ENCODE assay signal across 18 mouse cellular contexts in the genomic region with DNA sequence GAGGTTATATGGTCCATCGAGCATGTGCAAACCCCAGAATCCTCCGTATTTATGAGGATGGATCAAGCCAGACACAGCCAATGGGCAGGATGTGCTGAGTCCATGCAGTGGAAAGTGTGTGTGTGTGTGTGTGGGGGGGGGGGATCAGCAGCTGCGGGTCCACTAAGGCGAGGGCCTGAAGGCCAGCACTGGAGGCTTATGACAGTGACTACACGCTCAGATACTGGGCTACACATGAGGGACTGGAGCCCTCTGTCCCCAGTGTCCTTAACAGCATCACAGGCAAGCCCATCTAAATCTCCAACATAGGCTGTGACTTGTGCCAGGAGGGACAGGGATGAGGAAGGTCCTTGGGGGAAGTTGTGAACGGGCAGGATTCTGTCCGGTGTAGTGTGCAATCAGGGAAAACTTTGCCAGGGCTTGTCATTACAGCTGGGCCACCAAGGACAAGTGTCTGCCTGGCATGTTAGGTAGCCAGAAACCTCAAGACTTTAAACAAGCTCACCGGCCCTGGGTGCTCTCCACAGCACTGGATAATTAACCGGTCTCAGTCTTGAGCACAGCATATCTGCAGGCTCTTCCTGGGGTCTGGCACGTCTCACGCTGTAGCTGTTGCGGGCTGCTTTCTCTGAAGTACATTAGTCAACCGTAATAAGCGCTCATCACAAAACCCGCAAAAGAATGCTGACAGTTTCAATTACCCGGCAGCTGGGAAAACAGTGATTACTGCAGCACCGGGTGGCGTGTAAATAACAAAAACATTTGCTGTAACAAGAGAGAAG.
DNase-seq lines count a peak whose midpoint lies in the region; ATAC-seq lines count a peak whose summit lies in the region.
"Had no signal": no experiment of that assay in that cellular context is flagged by ENCODE, and none has a peak within 500 bp of the region (broad histone marks: within the 10 kb centered on the region; RNA-seq: fewer than 3 reads in every experiment).

No protein-coding gene starts in this region.

- peak; percentile 69 for ATAC-seq in hindbrain, embryonic 13.5 days (ENCODE audit: low FRiP score)
- ATAC-seq in hindbrain, embryonic 11.5 days (ENCODE audit: low FRiP score) = no peak
- ATAC-seq in embryonic facial prominence, embryonic 13.5 days (ENCODE audit: insufficient number of reproducible peaks, insufficient read depth, low FRiP score, low TSS enrichment, low read depth) = peak; percentile 16
- peak; percentile 66 for ATAC-seq in hindbrain, embryonic 16.5 days
- ATAC-seq in neural tube, embryonic 14.5 days (ENCODE audit: low read depth) = peak; percentile 74; the same call in 1 of the 2 replicates

- 0 out of 2 replicates have a peak, but pooled peaks cover 2% of the 10 kb centered on the region for H3K9me3 ChIP-seq in hindbrain, embryonic 13.5 days
- no peaks in the 10 kb centered on the region for H3K9me3 ChIP-seq in hindbrain, embryonic 11.5 days (ENCODE audit: control insufficient read depth, low read length)
- 0 out of 2 replicates have a peak, but pooled peaks cover 2% of the 10 kb centered on the region for H3K9me3 ChIP-seq in embryonic facial prominence, embryonic 13.5 days
- no peaks in the 10 kb centered on the region for H3K9me3 ChIP-seq in hindbrain, embryonic 16.5 days (ENCODE audit: control insufficient read depth, low read length)
- no peaks in the 10 kb centered on the region for H3K9me3 ChIP-seq in neural tube, embryonic 14.5 days (ENCODE audit: control insufficient read depth, low read length)
- H3K9me3 ChIP-seq: embryonic facial prominence, embryonic 15.5 days; limb, embryonic 10.5 days; neural tube, embryonic 12.5 days had no signal

- DNase-seq in hindbrain, embryonic 11.5 days (ENCODE audit: low spot score) = no peak
- DNase-seq in gastrocnemius, postnatal 4 days (ENCODE audit: low spot score in 2 of 2) = no peak
- no peak for DNase-seq in gastrocnemius, postnatal 25 days
- DNase-seq in thymus, postnatal 0 days (ENCODE audit: low spot score) = no peak
- DNase-seq: B cell, adult 2 months; cerebellum, adult 9-11 months; kidney, adult 8-10 months; right cerebral cortex, postnatal 4 days had no signal

- H3K4me1 ChIP-seq in hindbrain, embryonic 13.5 days (replicated peaks) = peaks cover 9% of the 10 kb centered on the region
- no peaks in the 10 kb centered on the region for H3K4me1 ChIP-seq in hindbrain, embryonic 11.5 days (replicated peaks; ENCODE audit: control insufficient read depth, insufficient read depth, low read length)
- H3K4me1 ChIP-seq in embryonic facial prominence, embryonic 13.5 days = no peaks in the 10 kb centered on the region
- peaks cover 5% of the 10 kb centered on the region for H3K4me1 ChIP-seq in hindbrain, embryonic 16.5 days (ENCODE audit: control insufficient read depth, insufficient read depth, low read depth, low read length)
- H3K4me1 ChIP-seq in neural tube, embryonic 14.5 days (ENCODE audit: control insufficient read depth, insufficient read depth, low read length) = no peaks in the 10 kb centered on the region
- H3K4me1 ChIP-seq: embryonic facial prominence, embryonic 15.5 days had no signal

- H3K4me3 ChIP-seq in hindbrain, embryonic 13.5 days = no peak overlapping the region
- H3K4me3 ChIP-seq in hindbrain, embryonic 11.5 days (ENCODE audit: low read depth, low read length) = no peak overlapping the region
- H3K4me3 ChIP-seq in embryonic facial prominence, embryonic 13.5 days = no peak overlapping the region
- H3K4me3 ChIP-seq in hindbrain, embryonic 16.5 days (ENCODE audit: low read length) = no peak overlapping the region
- H3K4me3 ChIP-seq in neural tube, embryonic 14.5 days (ENCODE audit: low read depth, low read length) = no peak overlapping the region
- H3K4me3 ChIP-seq: embryonic facial prominence, embryonic 15.5 days; limb, embryonic 10.5 days; neural tube, embryonic 12.5 days had no signal

- no peak overlapping the region for H3K27ac ChIP-seq in hindbrain, embryonic 13.5 days
- no peak overlapping the region for H3K27ac ChIP-seq in hindbrain, embryonic 11.5 days (ENCODE audit: low read depth, low read length)
- H3K27ac ChIP-seq in embryonic facial prominence, embryonic 13.5 days = no peak overlapping the region
- H3K27ac ChIP-seq in hindbrain, embryonic 16.5 days (ENCODE audit: low read depth, low read length) = no peak overlapping the region
- no peak overlapping the region for H3K27ac ChIP-seq in neural tube, embryonic 14.5 days (ENCODE audit: low read depth, low read length)
- H3K27ac ChIP-seq: embryonic facial prominence, embryonic 15.5 days; limb, embryonic 10.5 days; liver, embryonic 14.5 days; macrophage; neural tube, embryonic 12.5 days had no signal

- peaks cover 59% of the 10 kb centered on the region for H3K36me3 ChIP-seq in hindbrain, embryonic 13.5 days
- H3K36me3 ChIP-seq in hindbrain, embryonic 11.5 days (ENCODE audit: control insufficient read depth, insufficient read depth, low read length) = no peaks in the 10 kb centered on the region
- no peaks in the 10 kb centered on the region for H3K36me3 ChIP-seq in embryonic facial prominence, embryonic 13.5 days
- peaks cover 5% of the 10 kb centered on the region for H3K36me3 ChIP-seq in hindbrain, embryonic 16.5 days (ENCODE audit: control insufficient read depth, insufficient read depth, low read length)
- 0 out of 2 replicates have a peak, but pooled peaks cover 5% of the 10 kb centered on the region for H3K36me3 ChIP-seq in neural tube, embryonic 14.5 days (ENCODE audit: control insufficient read depth, insufficient read depth, low read length)
- H3K36me3 ChIP-seq: embryonic facial prominence, embryonic 15.5 days; G1E; limb, embryonic 10.5 days had no signal

- peaks cover 3% of the 10 kb centered on the region; the same call in 1 of the 2 replicates for H3K27me3 ChIP-seq in hindbrain, embryonic 13.5 days
- no peaks in the 10 kb centered on the region for H3K27me3 ChIP-seq in hindbrain, embryonic 11.5 days (ENCODE audit: control insufficient read depth, insufficient read depth, low read length)
- no peaks in the 10 kb centered on the region for H3K27me3 ChIP-seq in embryonic facial prominence, embryonic 13.5 days
- no peaks in the 10 kb centered on the region for H3K27me3 ChIP-seq in hindbrain, embryonic 16.5 days (replicated peaks; ENCODE audit: control insufficient read depth, insufficient read depth, low read length)
- no peaks in the 10 kb centered on the region for H3K27me3 ChIP-seq in neural tube, embryonic 14.5 days (ENCODE audit: control insufficient read depth, insufficient read depth, low read length)
- H3K27me3 ChIP-seq: embryonic facial prominence, embryonic 15.5 days had no signal

- no peak overlapping the region for H3K4me2 ChIP-seq in hindbrain, embryonic 13.5 days
- no peak overlapping the region for H3K4me2 ChIP-seq in hindbrain, embryonic 11.5 days (replicated peaks; ENCODE audit: low read depth, low read length)
- H3K4me2 ChIP-seq in embryonic facial prominence, embryonic 13.5 days = no peak overlapping the region
- H3K4me2 ChIP-seq in hindbrain, embryonic 16.5 days (ENCODE audit: low read length) = no peak overlapping the region
- no peak overlapping the region for H3K4me2 ChIP-seq in neural tube, embryonic 14.5 days (ENCODE audit: low read depth, low read length)
- H3K4me2 ChIP-seq: embryonic facial prominence, embryonic 15.5 days; neural tube, embryonic 12.5 days had no signal

- no peak overlapping the region; the same call in 1 of the 2 replicates for H3K9ac ChIP-seq in hindbrain, embryonic 13.5 days
- H3K9ac ChIP-seq in hindbrain, embryonic 11.5 days (ENCODE audit: low read depth, low read length) = no peak overlapping the region
- H3K9ac ChIP-seq in embryonic facial prominence, embryonic 13.5 days = no peak overlapping the region
- H3K9ac ChIP-seq in hindbrain, embryonic 16.5 days (ENCODE audit: low read depth, low read length) = no peak overlapping the region; the same call in 1 of the 2 replicates
- H3K9ac ChIP-seq in neural tube, embryonic 14.5 days (replicated peaks; ENCODE audit: low read depth, low read length) = no peak overlapping the region
- H3K9ac ChIP-seq: embryonic facial prominence, embryonic 15.5 days; liver, embryonic 14.5 days; neural tube, embryonic 12.5 days had no signal

- 59% methylated on average over 18 of the region's 18 CpGs for WGBS in hindbrain, embryonic 13.5 days
- WGBS in hindbrain, embryonic 11.5 days = 78% methylated on average over 18 of the region's 18 CpGs
- 57% methylated on average over 18 of the region's 18 CpGs for WGBS in embryonic facial prominence, embryonic 13.5 days
- 51% methylated on average over 18 of the region's 18 CpGs for WGBS in hindbrain, embryonic 16.5 days
- WGBS in neural tube, embryonic 14.5 days = 51% methylated on average over 18 of the region's 18 CpGs
